Mouse (Mus musculus): Measurements from ENCODE around the gene Gm5426.
A peak's percentile ranks its signal among the peaks of the same experiment; 100 is the strongest.

Gm5426 gene

DNA sequence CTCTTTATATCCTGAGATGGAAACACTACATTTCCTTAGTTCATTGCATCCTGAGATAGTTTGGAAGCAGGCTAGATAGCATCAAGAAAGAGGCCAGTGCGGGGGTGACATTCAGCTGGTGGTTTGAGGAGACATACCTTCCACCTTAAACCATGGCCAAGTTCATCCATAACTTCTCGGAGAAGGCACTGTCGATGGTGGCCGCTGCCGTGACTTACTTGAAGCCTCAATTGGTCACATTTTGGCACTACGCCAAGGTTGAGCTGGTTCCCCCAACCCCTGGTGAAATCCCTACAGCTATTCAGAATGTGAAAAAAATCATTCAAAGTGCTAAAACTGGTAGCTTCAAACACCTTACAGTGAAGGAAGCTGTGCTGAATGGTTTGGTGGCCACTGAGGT lies at the start of gene Gm5426:
Gene Gm5426 (plus strand): TSS at position 153 of the 400 bp plus-strand sequence.
- peak; percentile 34 for DNase-seq (ENCODE audit: low spot score)

DNA sequence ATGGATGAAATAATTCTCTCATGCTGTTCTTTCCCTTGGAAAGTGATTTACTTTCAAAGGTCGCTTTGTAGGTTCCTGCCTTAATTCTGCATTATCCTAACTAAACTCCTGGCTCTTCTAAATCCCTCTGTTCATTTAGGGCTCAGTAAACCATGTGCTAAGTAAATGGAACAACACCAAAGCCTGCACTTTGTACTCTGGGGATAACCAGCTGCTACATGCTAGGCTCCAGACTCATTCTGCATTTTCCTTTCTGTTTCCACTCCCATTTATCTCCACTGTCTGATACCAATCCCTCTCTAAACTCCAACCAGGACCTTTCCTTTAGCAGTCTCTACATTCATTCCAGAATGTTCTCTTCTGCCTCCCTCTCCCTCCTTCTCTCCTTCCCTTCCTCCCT lies 46.7 kb upstream of the Gm5426 start:
- no peak for DNase-seq (ENCODE audit: low spot score)

GRCm38 (mm10) chr10:96090388-96090787 lies 46.0 kb upstream of the Gm5426 start:
- no peak for DNase-seq (ENCODE audit: low spot score)

- no peak for DNase-seq (ENCODE audit: low spot score)
These were observed 42.4 kb upstream of the Gm5426 start for GRCm38 (mm10) chr10:96093890-96094531.

- DNase-seq (ENCODE audit: low spot score), result no peak
These were observed 41.8 kb upstream of the Gm5426 start for GRCm38 (mm10) chr10:96094559-96094958.

- no peak for DNase-seq (ENCODE audit: low spot score)
These were observed 39.7 kb upstream of the Gm5426 start for GRCm38 (mm10) chr10:96096730-96097129.

DNA sequence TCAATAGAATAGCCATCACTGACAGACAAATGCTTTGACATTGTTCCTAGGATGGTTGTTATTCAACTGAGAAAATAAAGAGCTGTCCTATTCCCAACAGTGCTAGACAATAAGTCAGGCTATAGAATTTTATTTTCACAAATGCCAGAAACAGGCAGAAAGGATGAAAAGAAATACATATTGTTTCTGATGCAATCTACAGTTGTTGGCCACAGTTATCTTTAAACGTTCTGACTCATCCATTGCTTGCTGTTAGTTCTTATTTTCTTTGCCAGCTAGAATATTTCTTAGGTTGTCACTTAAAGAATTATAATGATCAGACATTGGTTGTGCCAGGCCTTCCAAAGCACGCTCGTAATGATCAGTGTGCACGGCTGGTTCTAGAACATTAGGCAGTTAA lies 35.4 kb upstream of the Gm5426 start:
- DNase-seq (ENCODE audit: low spot score), result no peak

- DNase-seq (ENCODE audit: low spot score), result no peak
These were observed 32.2 kb upstream of the Gm5426 start for GRCm38 (mm10) chr10:96104158-96104557.

DNA sequence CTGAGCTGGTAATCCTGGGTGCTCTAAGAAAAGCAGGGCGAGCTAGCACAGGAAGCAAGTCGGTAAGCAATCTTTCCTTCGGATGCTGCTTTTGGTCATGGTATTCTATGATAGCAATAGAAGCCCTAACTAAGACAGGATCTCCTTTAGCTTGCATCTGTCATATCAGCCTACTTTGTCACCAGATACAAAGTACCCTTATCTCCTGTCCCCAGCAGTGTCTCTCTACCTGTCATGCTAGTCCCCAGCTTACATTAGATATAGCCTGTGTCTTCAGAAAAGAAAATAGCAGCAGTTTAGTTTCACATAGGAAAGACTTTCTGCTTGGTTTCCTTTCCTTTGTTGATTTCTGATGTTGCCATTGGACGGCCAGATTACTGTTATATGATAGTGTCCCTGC lies 31.8 kb upstream of the Gm5426 start:
- no peak for DNase-seq (ENCODE audit: low spot score)

GRCm38 (mm10) chr10:96105124-96105523 lies 31.3 kb upstream of the Gm5426 start:
- no peak for DNase-seq (ENCODE audit: low spot score)

DNA sequence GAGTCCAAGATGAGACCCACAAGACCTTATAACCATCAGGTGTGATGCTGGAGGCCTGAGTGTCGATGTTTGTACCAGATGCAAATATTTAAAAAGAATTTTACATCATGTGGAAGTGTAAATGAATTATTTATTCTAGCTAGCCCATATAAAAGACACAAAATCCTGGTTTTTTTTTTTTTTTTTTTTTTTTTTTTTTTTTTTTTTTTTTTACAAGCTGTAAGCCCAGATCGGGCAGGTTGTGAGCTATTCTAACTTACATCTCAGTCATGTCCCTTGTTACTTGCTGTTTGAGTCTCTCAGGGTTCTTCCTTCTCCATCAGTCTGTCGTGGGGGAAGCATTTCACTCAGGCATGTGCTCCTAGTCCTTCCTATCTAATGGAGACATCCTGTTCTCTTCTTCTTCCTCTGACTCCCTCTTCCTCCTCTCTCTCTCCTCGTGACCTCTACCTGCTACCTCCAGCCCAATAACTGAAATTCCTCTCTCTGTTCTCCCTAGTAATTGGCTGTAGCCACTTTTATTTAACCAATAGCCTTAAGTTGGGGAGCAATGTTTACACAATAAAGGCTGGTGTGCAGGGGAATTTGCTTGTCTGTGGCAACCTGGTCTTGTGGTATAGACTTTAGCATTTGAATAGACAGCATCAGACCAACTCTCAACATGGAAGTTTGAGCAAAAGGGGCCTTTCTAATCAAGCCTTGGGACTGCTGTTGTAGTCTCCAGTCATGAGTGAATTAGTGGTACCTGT lies 29.3 kb upstream of the Gm5426 start:
- no peak for DNase-seq (ENCODE audit: low spot score)

GRCm38 (mm10) chr10:96107825-96108224 lies 28.6 kb upstream of the Gm5426 start:
- DNase-seq (ENCODE audit: low spot score), result no peak

DNA sequence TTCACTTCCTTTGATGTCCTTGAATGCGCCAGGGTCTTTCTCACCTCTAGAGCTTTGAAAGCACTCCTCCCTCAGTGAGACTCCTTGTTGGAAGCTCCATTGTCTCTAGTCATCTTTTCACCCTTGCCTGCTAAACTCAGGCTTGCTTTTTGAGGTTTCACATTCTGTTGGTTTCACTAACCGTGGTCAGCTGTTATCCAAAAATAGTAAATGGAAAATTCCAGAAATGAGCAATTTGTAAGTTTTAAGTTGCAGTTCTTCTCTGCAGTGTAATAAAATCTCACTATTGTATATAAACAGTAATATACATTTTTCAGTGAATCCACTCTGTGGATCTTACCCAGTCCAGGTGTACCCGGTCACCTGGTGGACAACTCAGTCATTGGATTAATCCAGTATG lies 21.1 kb upstream of the Gm5426 start:
- no peak for DNase-seq (ENCODE audit: low spot score)

DNA sequence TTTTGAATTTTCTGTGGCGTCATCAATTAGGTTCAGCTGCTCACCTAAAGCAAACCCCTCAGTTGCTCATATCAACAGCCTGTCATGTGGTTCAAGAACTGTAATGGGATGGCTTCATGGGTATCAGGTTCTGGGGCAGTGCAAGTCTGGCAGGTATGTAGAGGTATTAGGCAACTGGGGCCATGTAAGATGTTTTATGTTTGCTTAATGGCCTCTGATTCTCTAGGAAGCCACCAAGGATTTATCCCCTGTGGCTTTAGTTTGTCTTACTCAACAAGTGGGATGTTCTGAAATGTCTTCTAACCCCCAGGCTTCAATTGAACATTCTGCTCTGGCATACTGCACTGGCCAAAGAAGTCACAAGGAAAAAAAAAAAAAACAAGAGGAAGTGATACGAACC lies 15.6 kb upstream of the Gm5426 start:
- DNase-seq (ENCODE audit: low spot score), result no peak

DNA sequence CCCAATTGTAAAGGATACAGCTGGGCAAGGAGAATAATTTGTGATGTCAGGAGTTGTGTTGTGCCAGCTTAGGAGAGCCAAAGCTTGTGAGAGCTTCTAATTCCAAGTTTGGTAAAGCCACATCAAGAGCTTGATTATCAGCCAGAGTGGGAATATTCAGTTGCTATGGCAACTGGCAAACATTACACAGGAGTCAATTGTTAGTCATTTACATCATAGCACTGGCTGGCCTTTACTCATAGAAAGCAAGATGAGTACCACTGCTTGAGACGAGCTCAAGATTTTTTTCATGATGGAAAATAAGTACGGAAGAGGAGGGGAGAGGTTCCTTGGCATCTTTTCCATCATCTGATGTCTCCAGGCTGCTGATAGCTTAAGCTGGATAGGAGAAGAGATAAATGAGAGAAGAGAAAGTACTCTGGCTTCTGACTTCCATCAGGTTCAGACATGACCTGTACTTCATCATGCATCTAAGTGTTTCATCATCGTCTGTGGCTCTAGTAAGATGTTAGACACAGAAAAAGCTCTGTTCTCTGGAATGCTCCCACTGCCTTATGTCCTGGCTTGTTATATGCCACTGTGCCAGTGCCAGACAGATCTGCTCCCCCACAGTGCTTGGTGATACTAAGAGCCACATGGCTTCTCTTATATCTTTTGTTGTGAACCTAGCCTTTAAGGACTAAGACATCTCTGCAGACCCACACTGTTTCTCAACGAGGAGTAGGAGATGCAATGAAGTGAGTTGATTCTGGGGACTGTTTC lies 15.0 kb upstream of the Gm5426 start:
- no peak for DNase-seq (ENCODE audit: low spot score)

DNA sequence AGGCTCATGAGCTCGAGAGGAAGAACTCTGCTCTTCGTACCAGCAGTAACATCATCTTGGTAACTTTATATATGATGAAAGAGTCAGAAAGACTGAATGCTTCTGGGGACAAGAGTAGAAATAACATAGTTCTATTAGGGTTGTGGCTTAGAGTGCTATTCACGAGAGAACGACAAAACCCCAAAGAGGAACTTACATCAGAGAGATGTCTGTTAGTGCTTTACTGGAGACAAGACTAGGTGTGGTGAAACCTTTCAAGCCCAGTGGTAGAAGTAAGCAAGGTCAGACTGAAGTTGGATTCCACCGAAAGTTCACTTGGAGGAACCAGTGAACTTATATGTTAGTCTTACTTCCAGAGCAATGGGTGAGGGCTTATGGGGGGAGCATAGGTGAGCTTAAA lies 12.5 kb upstream of the Gm5426 start:
- DNase-seq (ENCODE audit: low spot score), result no peak

GRCm38 (mm10) chr10:96124290-96124689 lies 12.1 kb upstream of the Gm5426 start:
- no peak for DNase-seq (ENCODE audit: low spot score)

- no peak for DNase-seq (ENCODE audit: low spot score)
These were observed 10.5 kb upstream of the Gm5426 start for GRCm38 (mm10) chr10:96125771-96126454.

- no peak for DNase-seq (ENCODE audit: low spot score)
These were observed 7.2 kb upstream of the Gm5426 start for GRCm38 (mm10) chr10:96129213-96129612.

GRCm38 (mm10) chr10:96130406-96130805 lies 6.0 kb upstream of the Gm5426 start:
- no peak for DNase-seq (ENCODE audit: low spot score)

DNA sequence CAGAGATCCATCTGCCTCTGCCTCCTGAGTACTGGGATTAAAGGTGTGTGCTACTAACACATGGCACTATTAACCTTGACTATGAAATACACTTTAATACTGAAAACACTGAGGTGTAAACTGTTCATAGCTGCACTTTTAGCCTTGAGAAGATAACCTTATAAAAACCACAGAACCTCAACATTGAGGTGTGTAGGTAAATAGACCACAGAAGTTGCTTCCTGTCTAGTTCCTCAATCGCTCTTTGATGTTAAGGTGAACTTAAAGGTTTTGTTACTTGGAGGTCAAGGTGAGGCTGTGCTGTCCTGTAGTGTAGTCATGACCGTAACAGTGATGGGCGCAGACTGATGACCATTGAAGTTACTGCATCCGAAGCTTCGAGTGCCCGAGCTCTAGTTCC lies 5.3 kb upstream of the Gm5426 start:
- no peak for DNase-seq (ENCODE audit: low spot score)

- no peak for DNase-seq (ENCODE audit: low spot score)
These were observed 4.2 kb upstream of the Gm5426 start for GRCm38 (mm10) chr10:96132161-96132560.

DNA sequence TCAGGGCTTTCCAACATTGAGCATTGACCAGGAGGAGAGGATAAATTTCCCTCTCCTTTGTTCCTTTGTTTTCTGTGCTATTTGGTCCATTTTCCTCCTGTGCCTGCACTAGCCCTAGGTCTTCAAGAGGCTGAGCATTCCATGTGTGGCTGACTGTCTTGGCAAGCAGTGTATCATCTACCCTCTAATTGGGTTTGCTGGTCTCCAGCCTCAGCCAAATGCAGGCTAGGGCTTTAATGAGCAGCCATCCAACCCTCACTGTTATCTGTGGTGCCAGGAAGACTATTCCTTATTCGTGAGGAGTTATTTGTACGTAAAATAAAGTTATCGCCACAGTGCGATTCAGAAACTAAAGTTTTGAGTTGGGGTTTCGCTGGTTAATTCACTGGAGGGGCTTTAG lies 2.2 kb downstream of the Gm5426 start:
- DNase-seq (ENCODE audit: low spot score), result no peak
